Mouse (Mus musculus): ENCODE data around the gene Sh3bgrl2.
A peak's percentile ranks its signal among the peaks of the same experiment; 100 is the strongest.

Sh3bgrl2 gene

GRCm38 (mm10) chr9:83562889-83563288, 14.8 kb downstream of the Sh3bgrl2 start:
- no peak for DNase-seq

GRCm38 (mm10) chr9:83563808-83564549, 15.9 kb downstream of the Sh3bgrl2 start:
- no peak for DNase-seq

GRCm38 (mm10) chr9:83564934-83565652, 17.0 kb downstream of the Sh3bgrl2 start:
- no peak for DNase-seq

- DNase-seq = no peak
Measured at GRCm38 (mm10) chr9:83566141-83566540, 18.0 kb downstream of the Sh3bgrl2 start.

GRCm38 (mm10) chr9:83568125-83568524, 20.0 kb downstream of the Sh3bgrl2 start:
- no peak for DNase-seq

- DNase-seq = no peak
Measured at GRCm38 (mm10) chr9:83568937-83569336, 20.8 kb downstream of the Sh3bgrl2 start.

GRCm38 (mm10) chr9:83569898-83570297, 21.8 kb downstream of the Sh3bgrl2 start:
- DNase-seq = no peak

- no peak for DNase-seq
Measured at GRCm38 (mm10) chr9:83571315-83571714, 23.2 kb downstream of the Sh3bgrl2 start.

- DNase-seq = no peak
Measured at GRCm38 (mm10) chr9:83572326-83572725, 24.2 kb downstream of the Sh3bgrl2 start.

- no peak for DNase-seq
Measured at GRCm38 (mm10) chr9:83572870-83573269, 24.7 kb downstream of the Sh3bgrl2 start.

GRCm38 (mm10) chr9:83573588-83573987, 25.5 kb downstream of the Sh3bgrl2 start:
- DNase-seq = no peak

- DNase-seq = no peak
Measured at GRCm38 (mm10) chr9:83575403-83575802, 27.3 kb downstream of the Sh3bgrl2 start.

GRCm38 (mm10) chr9:83576018-83576688, 28.0 kb downstream of the Sh3bgrl2 start:
- no peak for DNase-seq

GRCm38 (mm10) chr9:83576689-83577057, 28.5 kb downstream of the Sh3bgrl2 start:
- DNase-seq = peak; percentile 31

- no peak for DNase-seq
Measured at GRCm38 (mm10) chr9:83577260-83577659, 29.1 kb downstream of the Sh3bgrl2 start.

GRCm38 (mm10) chr9:83579049-83579448, 30.9 kb downstream of the Sh3bgrl2 start:
- no peak for DNase-seq

GRCm38 (mm10) chr9:83582748-83583147, 34.6 kb downstream of the Sh3bgrl2 start:
- DNase-seq = no peak

- no peak for DNase-seq
Measured at GRCm38 (mm10) chr9:83586316-83587050, 38.4 kb downstream of the Sh3bgrl2 start.

GRCm38 (mm10) chr9:83587116-83587515, 39.0 kb downstream of the Sh3bgrl2 start:
- DNase-seq = no peak

GRCm38 (mm10) chr9:83589063-83589462, 40.9 kb downstream of the Sh3bgrl2 start:
- no peak for DNase-seq

- no peak for DNase-seq
Measured at GRCm38 (mm10) chr9:83589680-83590467, 41.7 kb downstream of the Sh3bgrl2 start.

GRCm38 (mm10) chr9:83591848-83592456, 43.8 kb downstream of the Sh3bgrl2 start:
- DNase-seq = no peak
